Mouse (Mus musculus): ENCODE results near the gene Pir.

Gene Pir

DNA sequence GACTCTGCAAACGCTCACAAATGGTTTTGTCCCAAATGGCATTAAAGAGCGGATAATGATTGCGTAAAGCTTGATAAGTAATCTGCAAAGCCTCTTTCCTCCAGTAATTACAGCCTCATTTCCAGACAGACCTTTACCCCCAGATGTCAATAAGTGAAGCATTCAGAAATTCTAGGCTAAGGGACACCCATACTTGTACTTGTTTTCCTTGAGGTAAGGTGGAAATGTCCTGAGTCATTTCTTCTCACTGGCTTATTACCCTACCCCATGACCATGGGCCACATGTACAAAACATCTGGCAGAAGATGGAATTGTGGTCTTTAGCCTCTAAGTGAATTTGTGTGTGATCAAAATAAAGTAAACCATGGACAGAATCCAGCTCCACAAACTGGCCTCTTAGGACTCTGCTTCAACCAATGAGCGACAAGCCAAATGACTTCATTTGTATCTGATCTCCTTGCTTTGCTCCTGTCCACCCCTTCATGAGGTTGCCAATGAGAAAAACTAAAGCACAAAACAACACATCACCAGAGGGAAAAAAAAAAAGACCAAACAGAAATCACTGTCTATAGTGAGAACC is 76.3 kb downstream of the Pir start:
- no peak for DNase-seq

DNA sequence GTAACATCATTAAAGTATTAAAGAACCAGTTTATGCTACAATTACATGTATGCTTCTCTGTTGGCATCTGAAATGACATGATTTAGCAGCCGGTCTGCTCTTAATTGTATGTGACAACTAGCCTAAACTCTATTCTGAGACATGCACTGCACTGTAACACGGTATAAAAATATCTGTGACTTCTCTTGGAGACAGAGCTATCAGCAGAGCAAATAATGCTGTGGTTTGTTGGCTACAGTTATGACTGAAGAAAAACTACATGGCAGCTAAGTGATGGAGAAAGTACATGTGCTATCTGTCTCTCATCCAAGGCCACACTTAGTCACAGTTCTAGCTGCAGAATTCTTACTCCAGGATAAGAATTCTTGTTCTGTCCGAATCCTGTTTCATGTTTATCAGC is 79.8 kb downstream of the Pir start:
- DNase-seq: no peak

- DNase-seq: no peak
Observed at GRCm38 (mm10) chrX:164365153-164365865, 96.1 kb downstream of the Pir start.

DNA sequence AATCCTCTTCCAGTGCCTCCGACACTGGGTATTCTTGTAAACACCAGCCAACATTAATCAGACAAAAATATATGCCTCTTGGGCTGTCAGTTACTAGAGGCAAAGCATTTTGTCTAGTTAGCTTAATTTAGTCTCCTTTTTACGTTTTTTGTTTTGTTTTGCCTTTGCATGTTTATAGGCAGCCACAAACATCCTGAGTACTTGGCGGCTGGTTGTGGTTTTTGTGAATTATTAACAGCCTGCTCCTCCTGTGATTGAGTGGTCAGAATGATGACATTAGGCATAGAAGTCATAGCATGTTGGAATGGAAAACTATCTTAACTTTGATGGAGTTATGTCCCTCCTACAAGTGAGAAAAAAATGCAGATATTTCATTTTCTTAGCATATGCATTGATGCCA is 101.4 kb downstream of the Pir start:
- no peak for DNase-seq

DNA sequence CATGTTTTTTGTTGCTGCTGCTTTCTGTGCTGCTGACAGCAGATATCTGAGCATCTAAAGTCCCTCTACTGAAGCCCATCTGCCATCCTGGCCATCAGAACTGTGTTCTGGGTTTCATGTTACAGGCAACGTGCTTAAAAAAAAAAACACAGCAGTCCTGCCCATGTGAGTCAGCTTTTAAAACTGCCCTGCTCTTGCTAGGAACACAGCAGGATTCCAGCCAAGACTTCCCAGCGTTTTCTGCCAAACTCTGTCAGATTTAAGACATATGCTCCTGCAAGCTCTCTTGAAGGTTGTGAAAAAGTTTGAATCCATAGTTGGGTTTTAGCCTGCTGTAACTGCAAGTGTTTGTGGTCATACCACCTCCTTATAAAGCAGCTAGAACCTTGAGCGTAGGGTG is 103.9 kb downstream of the Pir start, which contains the start of gene Vegfd:
Gene Vegfd (plus strand): TSS at position 298 of the 400 bp plus-strand sequence.
- DNase-seq: no peak

DNA sequence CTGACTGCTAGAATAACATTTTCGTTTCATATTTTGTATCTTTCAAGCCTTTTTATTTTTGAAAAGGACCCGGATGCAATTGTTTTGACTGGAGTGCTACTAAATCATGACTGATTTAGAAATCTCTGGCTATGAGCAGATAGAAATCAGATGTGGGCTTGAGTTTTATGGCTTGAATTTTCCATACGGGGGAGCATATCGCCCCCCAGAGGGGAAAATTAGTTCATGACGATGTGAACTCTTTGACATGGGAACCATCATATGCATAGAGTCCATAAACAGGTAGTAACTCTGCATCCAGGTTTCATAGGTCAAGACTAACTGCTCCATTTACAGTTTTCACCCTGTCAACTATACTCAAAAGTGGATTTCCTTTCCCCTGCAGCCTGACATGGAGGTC is 105.4 kb downstream of the Pir start:
- no peak for DNase-seq

DNA sequence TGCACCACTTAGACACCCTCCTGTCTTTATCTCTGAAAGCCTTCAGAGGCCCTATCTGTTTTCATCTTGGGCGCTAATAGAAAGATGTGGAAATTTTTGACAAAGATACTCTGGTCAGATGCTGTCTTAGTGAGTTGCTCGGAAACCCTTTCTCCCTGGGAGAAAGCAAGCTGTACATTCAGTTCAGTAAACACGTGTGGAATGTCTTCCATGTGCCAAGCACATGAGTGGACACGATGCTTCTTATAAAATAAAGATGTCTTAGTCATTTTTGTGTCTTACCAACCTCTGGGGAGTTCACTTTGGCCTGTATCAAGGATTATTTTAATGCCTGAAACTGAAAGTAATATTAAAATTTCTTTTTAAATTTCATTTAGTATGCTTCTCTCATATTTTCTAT is 110.5 kb downstream of the Pir start:
- DNase-seq: no peak

DNA sequence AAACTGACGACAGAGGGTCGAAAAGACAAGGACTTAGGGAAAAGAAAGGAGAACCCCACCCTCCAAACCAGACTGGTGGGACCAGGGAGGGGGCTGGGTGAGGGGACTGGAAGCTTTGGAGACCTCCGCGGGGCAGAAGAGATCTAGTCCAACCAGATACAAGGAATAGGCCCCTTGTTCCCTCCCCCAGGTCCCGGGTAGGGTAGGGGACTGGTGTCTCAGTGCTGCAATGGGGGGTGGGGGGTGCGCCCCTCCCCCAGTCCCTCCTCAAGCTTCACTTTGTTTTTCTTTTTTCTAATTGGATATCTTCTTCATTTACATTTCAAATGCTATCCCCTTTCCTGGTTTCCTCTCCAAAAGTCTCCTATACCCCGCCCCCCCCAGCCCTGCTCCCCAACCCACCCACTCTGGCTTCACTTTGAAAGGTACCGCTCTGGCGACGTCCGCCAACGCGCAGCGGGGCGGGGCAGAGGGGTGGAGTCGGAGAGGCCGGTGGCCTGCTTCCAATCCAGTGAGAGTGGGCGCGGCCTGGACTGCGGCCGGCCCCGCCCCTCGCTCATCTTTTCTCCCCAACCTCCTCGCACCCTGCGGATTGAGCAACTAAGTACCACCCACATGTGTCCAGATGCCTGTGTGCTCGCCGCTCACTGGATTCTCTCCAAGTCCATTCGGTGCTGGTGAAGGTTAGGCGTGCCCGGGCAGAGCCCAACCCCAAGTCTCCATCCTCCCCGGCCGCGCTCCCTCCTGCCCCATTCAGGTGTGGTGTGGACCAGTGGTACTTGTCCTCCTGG is 112.6 kb downstream of the Pir start:
- DNase-seq: peak; percentile 28

GRCm38 (mm10) chrX:164394091-164394490 is 124.9 kb downstream of the Pir start:
- DNase-seq: no peak

DNA sequence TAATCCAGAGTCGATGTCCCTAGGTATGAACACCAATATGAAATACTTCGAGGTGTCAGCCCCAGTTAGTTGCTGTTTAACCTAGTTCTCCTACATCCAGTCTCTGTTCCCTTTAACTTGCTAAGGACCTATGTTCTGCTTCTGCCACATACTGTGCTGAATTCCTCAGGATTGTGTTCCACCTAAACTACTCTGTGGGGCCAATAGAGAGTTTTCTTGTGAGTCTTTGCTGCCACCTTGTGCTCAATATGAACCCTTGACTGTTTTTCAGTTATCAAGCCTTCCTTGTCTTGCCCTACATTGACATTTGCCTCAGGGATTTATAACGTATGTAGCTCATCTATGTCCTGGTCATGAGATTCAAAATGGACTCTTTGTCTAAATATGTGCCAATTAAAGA is 129.3 kb downstream of the Pir start:
- DNase-seq: no peak

- DNase-seq: no peak
Observed at GRCm38 (mm10) chrX:164405080-164405649, 136.0 kb downstream of the Pir start.

DNA sequence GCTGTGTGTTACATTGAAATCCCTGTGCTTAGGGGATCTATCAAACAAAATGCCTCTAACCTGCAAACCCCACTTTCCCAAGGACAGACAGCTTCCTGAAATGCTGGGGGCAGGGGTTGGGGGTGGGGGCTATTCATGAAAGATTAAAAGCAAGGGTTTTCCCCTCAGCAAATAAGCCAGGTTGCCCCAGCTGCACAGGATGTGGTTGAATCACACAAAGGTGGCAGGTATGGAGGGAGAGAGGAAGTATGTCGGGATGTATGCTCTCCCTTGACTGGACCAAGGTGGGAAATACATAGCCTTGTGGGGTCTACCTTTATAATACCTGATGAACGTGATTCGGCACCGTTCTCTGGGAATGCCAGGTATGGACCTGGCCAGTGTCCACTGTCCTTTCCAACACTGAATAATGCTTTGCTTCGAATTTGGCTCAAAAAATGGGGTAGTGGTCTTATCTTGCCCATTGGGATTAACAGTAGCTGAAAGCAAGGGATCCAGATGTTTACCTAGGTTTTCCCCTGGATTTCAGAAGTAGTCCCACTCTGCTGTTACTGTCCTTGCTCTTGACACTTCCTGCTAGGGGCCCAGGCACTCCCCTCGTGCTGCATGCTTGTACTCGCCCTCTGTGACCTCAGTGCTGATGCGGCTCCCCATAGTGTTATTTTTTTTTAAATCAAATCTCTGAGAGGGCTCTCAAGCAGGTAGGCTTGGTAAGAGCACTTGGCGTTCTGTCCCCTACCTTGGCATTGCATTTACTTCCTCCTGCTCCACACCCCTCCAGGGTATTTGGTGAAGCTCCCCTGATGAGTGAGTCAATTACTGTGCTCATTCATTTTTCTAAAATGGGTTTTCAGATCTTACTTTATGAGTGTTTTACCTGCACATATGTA is 137.2 kb downstream of the Pir start:
- no peak for DNase-seq

GRCm38 (mm10) chrX:164408301-164408927 is 139.2 kb downstream of the Pir start:
- DNase-seq: no peak

DNA sequence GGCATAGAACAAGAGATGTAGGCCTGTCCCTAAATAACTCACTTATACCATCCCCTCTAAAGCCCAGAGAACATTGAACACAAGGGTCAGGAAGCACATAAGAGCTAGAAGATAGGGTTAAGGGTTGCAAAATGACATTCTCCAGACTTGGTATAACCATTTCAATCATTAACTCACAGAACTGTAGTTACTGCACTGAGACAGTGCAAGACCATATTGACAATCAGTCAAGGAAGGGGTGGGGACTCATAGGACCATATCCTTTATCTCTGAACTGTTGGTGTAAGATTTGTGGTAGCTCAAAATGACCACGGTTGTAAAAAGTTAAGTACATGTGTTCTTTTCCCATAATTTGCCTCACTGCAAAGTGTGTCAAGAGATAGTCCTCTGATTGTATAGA is 141.4 kb downstream of the Pir start:
- no peak for DNase-seq

GRCm38 (mm10) chrX:164416803-164417202 is 147.6 kb downstream of the Pir start:
- DNase-seq: no peak

GRCm38 (mm10) chrX:164418008-164418407 is 148.8 kb downstream of the Pir start:
- DNase-seq: no peak

GRCm38 (mm10) chrX:164419471-164419939 is 150.3 kb downstream of the Pir start, which contains the start of gene Piga:
Gene Piga (plus strand): TSS chrX:164419787.
- DNase-seq: peak; percentile 89

- DNase-seq: no peak
Observed at GRCm38 (mm10) chrX:164419955-164420354, 150.8 kb downstream of the Pir start.

GRCm38 (mm10) chrX:164420518-164420917 is 151.3 kb downstream of the Pir start:
- no peak for DNase-seq

All from cerebellum, adult 8-10 months (tissue).